Mouse (Mus musculus) cerebellum, adult 9-11 months (tissue): ENCODE measurements around the gene Foxp2.

Experiments
- DNase-seq: peaks from one replicate; pipeline ENCODE4 v3.0.0; 2022

Foxp2 gene

GRCm38 (mm10) chr6:15396462-15396861, 495.3 kb downstream of the Foxp2 start:
- no peak for DNase-seq

DNA sequence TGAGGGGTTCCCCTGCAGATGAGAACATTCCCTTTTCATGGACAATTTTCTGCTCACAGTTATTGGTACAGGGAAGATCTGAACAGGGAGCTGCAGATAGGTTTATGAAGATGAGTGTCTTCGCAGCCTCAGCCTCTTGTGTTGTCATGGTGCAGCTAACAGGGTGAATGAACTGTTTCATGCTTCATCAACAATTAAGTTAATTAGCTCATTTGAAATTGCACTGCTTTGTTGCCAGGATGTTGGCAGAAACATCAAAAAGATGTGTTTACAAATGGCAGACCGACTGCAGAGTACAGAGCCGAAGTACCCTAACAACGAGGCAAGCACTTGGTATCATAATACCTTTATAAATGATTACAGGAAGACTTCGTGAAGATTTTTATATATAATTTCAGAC, 496.3 kb downstream of the Foxp2 start:
- DNase-seq = no peak

- no peak for DNase-seq
These were observed 500.0 kb downstream of the Foxp2 start for GRCm38 (mm10) chr6:15401138-15401537.

DNA sequence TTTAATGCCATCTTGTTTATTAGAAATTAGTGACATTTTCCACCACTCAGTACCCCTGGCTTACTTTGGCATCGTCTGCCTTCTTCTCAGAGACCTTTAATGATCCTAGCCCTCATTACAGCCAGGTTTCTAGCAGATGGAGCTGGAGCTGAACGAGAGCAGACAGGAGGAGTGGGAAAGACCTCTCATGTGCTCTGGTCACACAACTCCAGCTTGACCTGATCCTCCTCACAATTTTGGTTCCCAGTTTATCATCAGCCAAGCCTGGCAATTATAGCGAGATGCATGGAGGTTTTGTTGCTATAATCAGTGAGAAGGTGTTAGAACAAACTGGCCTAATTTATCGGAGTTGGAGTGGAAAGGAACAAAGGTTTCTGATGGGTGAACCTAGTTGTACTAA, 500.9 kb downstream of the Foxp2 start:
- no peak for DNase-seq

GRCm38 (mm10) chr6:15415099-15415498, 514.0 kb downstream of the Foxp2 start:
- DNase-seq = no peak

DNA sequence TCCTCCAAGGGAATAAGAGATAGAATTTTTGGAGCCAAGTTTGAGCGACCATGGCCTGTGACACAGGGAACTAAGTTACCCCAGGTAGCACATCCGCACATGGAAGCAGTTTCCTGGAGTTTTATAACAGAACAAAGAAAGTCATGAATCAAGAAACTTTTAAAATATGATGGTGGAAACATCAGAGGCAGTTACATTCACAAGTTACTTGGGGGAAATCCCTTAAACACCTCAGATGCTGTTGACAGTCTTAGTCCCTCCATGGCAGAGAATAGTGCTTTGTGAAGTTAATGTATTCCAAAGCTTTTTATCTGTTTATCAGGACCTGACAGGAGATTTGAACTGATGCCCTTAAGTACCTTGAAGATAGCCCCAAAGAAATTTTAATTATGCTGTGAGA, 558.6 kb downstream of the Foxp2 start:
- DNase-seq = no peak

DNA sequence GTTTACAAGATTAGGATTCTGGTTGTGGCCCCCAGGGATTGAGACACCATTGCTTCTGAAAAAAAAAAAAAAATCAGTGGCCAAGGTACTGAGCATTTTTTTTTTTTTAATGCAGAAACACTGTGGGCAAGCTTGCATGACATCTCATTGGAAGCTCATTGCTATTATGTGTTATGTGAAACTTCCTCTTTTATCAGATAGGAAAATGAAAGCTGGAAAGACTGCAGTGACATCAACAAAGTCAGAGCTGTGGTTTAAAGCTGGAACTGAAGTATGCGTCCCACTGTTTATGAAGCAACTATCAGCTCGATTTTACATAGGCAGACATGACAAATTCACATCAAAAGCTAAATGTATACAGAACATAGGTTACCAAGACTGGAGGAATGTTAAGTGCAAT, 562.2 kb downstream of the Foxp2 start:
- DNase-seq = no peak

- no peak for DNase-seq
These were observed 564.3 kb downstream of the Foxp2 start for GRCm38 (mm10) chr6:15465471-15465870.

DNA sequence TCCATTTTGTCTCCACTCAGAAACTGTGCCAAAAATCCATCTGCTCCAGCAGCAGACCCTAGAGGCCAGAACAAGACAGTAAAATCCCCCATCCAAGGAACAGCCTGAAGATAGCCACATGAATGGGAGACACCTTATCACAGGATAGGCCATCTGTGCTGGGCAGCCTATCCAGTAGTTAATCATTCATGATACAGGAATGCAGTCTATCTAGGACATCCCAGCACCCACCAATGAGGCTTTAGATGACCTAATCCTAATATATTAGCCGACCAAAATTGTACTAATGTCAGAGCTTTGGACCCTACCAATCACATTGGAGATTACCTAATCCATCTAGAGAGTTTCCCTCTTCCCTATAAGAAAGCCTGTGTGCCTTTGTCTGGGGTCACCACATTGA, 565.5 kb downstream of the Foxp2 start:
- DNase-seq = no peak

DNA sequence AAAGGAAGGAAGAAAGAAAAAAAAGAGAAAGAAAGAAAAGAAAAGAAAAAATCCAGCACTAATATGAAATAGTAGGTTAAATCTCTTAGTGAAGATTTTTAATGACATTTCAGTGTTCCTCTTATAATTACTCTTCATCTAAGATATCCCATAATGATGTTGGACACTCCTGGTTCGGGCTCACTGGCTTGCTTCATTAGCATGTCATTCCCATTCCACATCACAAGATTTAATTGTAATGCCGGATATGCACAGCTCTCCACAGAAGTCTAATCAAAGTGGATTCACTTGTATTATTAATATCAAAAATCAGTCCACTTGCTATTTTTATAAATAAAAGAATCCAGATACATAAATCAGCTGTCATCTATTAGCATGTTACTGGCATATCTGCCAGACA, 585.8 kb downstream of the Foxp2 start:
- no peak for DNase-seq
